Mouse (Mus musculus) cerebellum, adult 11-12 months (tissue): ENCODE results near the gene Csrp3.
A peak's percentile ranks its signal among the peaks of the same experiment; 100 is the strongest.

Source experiments
- DNase-seq: peaks from one replicate; pipeline ENCODE4 v3.0.0; 2022

The Csrp3 gene

DNA sequence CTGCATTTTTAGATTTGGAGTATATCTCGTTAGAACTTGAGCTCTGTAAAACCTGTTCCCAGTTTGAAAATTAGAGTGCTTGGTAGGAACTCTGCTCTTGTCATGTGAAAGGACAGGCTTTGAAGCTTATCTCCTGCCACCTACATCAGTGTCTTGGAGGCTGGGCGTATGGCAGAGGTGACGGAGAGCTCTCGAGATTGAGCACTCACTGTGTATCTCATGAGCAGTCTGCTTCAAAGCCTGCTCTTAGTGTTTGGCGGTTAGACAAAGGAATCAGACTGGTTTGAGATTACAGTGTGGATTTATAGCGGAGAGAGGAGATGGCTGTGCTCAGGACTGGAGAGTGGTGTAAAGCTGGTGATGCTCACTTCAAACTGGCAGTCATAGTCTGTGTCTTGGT, 22.7 kb downstream of the Csrp3 start:
- DNase-seq: no peak

GRCm38 (mm10) chr7:48824671-48825070, 23.2 kb downstream of the Csrp3 start:
- no peak for DNase-seq

DNA sequence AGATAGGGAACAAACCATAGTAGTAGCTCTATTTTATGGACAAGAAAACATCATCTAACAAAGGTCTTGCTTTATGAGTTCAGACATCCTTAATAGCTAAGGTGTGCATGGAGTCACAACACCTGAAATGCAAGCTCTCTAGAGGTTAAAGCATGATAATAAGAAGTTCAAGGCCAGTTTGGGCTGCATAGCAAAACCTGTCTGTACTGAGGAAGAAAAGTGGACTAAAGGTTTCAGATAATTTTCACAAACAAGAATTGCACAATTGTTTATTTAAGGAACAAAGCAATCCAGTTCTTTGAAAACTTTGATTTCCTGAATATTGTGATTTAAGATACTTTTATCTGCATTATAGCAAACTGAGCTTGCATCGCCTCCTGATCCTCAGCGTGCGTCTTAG, 24.2 kb downstream of the Csrp3 start:
- no peak for DNase-seq

DNA sequence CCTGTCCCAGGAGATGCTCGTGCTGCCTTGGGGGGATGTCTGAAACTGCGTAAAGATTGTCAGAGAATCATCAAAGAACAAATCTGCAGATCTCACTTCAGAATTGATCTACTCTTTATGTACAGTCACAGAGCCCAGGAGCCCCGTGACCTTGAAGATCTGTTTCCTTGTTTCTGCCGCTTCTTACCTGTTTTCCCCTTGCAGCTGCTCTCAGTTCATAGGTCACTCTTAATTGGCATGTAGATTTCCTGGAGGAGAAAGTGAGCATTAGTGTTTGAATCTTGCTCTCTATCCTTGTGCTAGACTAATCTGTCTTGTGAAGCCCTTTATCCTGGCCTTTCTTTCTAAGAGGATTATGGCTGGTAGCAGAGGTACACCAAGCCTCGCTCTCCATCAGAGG, 26.2 kb downstream of the Csrp3 start:
- no peak for DNase-seq

DNA sequence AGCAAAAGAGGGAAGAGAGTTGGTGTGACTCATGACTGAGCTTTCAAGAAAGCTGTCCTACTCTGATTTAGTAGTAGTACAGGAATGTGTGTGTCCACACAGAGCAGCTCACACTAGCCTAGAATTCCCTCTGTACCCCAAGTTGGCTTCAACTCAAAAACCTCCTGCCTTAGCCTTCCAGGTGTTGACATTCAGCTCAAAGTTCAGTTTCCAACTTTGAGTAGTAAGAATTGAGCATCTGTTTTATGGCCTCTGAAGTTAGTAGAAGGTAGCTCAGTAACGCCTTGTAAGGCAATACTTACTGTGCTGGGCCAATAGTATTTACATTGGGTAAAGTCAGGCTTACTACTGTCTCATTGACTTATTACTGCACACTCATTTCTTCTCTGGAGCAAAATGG, 34.2 kb downstream of the Csrp3 start:
- no peak for DNase-seq

DNA sequence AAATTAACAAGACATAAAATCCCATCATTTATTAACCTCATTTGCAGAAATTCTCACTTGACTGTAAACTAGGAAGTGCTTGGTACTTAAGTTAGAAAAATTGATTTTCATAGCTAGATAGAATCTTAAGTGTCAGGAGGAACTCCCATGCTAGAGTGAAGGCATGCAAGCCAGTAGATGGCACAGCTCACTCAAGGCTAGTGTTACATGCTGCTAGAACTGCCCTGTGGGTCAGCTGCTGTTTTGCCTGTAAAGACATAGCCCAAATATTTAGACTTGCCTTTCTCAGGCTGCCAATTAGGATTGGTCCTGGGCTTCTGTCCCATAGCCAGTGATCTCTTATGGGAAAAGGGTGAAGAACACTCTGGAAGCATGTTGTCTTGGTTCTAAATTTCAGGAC, 35.5 kb downstream of the Csrp3 start:
- DNase-seq: no peak

DNA sequence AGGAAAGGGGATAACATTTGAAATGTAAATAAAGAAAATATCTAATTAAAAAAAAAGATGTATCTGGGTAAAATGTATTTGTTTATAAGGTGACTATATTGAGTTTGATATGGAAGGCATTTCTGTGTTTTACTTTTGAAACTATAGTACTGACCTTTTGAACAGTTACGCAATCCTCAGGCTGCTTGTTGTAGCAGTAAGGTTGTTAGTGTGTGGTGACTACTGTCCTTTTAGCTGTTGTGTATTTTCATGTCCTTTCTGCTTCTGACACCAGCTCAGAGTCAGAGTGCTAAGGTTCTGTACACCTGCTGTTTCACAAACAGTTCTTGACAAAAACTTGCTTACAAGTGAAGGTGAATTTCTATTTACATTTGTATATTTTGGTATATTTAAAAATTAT, 37.2 kb downstream of the Csrp3 start:
- DNase-seq: no peak

DNA sequence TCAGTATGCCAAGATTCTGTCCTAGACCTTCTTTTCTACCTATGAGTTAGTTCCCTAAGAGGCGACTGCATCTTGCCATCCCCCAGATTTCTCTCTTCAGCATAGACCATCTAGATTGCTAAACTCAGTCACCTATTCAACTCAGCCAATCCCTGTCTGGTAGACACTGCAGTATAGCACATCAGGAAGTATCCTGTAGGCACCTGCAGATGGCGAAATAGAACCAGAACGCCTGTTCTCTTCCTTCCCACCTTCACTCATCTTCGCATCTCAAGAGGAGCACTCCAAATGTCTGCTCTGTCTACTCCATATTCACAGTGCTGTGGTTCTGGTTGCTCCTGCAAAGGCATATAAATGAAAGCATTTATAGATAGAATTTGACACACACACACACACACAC, 41.2 kb downstream of the Csrp3 start:
- no peak for DNase-seq

GRCm38 (mm10) chr7:48803381-48803780, 44.5 kb downstream of the Csrp3 start:
- DNase-seq: no peak

DNA sequence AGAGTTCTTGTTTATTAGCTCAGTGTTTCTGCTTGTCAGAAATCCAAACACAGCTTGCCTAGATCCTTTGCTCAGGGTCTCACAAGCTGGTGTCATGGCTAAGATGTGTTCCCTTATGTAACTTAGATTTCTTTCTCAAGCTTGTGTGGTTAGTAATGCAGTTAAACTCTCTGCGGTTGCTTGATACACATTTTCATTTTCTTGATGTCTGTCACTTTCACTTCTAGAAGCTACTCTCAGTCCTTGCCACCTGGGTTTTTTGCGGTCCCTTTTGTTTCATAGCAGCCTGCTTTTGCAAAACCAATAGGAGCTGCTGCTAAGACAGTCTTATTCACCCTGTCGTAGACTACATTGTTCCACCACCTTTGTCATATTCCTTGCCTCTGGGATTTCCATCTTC, 52.7 kb downstream of the Csrp3 start:
- no peak for DNase-seq

- DNase-seq: no peak
These were observed 56.4 kb downstream of the Csrp3 start for GRCm38 (mm10) chr7:48791412-48791811.

GRCm38 (mm10) chr7:48790117-48790516, 57.7 kb downstream of the Csrp3 start:
- DNase-seq: no peak

GRCm38 (mm10) chr7:48788851-48789572, 58.8 kb downstream of the Csrp3 start, which contains the start of gene Zdhhc13:
Gene Zdhhc13, plus strand, starts transcription at chr7:48789003.
- peak; percentile 92 for DNase-seq

- DNase-seq: no peak
These were observed 59.5 kb downstream of the Csrp3 start for GRCm38 (mm10) chr7:48788348-48788747.

DNA sequence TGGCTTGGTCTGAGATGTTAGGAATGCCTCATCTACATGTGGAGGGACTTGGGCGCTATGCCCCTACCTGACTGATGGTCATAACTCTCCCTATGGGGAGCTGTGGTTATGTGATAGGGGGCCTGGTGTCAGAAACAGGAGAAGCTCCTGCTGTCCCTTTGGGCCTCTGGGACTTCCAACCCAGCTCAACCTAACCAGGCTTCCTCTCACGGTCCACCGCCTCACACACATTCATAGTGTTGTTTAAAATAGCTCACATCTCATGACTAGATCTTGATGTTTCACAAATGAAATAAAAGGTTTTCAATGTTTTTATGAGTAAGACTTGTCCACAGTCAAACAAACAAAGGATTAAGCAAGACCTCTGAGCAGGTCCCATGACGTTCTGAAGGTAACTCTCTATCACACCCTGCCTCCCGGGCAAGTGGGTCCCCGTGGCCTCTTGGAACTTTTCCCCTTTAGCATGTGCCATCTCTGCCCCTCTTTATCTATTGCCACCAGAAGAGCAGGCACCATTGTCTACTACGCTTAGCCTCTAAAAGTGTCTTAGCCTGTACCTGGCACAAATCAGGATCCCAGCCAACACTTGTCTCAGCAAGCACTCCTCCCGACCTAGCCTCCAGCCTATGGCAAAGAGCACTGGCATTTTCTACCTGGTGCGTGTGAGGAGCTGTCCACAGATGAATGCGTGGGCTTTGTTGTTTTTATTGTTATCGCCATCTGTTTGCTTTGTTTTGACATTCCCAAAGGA, 62.9 kb downstream of the Csrp3 start:
- peak; percentile 42 for DNase-seq

DNA sequence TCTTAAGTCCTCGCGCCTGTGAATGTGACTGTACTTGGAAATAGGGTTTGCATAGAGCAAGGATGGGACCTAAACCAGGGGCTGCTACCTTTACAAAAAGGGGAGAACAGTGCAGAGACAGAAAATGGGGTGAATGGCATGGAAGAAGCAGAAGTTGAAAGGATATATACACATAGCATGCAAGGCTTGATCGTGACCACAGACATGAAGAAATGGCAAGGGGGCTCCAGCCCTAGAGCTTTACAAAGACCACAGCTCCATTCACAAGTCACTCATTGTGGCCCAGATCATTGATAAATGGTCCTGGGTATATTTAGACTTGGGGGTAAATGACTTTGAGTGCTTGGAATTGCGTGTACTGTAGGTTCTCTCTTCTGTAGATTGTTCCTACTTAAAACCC, 65.4 kb downstream of the Csrp3 start:
- DNase-seq: no peak
